Comparison of ENCODE assay signal across 16 mouse cellular contexts in genomic region chr11:113883031-113883430, GRCm38 (mm10).
DNase-seq lines count a peak whose midpoint lies in the region; ATAC-seq and TF ChIP-seq lines count a peak whose summit lies in the region.
"Had no signal": no experiment of that assay in that cellular context is flagged by ENCODE, and none has a peak within 500 bp of the region (broad histone marks: within the 10 kb centered on the region; RNA-seq: fewer than 3 reads in every experiment).

No protein-coding gene starts in this region.

- H3K36me3 ChIP-seq in kidney, embryonic 16.5 days (ENCODE audit: insufficient read depth, low read length), result no peaks in the 10 kb centered on the region
- no peaks in the 10 kb centered on the region for H3K36me3 ChIP-seq in heart, adult 2 months (ENCODE audit: control insufficient read depth, insufficient read depth, low read length)
- H3K36me3 ChIP-seq in forebrain, embryonic 14.5 days (ENCODE audit: control insufficient read depth, insufficient read depth, low read length), result no peaks in the 10 kb centered on the region
- H3K36me3 ChIP-seq: hindbrain, embryonic 12.5 days had no signal

- no peak for TF ChIP-seq CTCF in heart, adult 2 months (IDR thresholded peaks at IDR 0.05)

- TF ChIP-seq EP300 in heart, adult 2 months (IDR thresholded peaks at IDR 0.05; ENCODE audit: insufficient read depth, low read depth, low read length), result no peak

- H3K4me2 ChIP-seq in kidney, embryonic 16.5 days (replicated peaks; ENCODE audit: low read depth, low read length), result no peak overlapping the region
- H3K4me2 ChIP-seq in forebrain, embryonic 14.5 days (ENCODE audit: low read length), result no peak overlapping the region
- H3K4me2 ChIP-seq: hindbrain, embryonic 12.5 days; limb, embryonic 15.5 days had no signal

- no peaks in the 10 kb centered on the region for H3K79me2 ChIP-seq in heart, adult 2 months (replicated peaks; ENCODE audit: control insufficient read depth, insufficient read depth, low read length)

- WGBS in kidney, embryonic 16.5 days, result 81% methylated on average over 8 of the region's 8 CpGs
- 71% methylated on average over 8 of the region's 8 CpGs for WGBS in heart, adult 2 months
- 63% methylated on average over 8 of the region's 8 CpGs for WGBS in forebrain, embryonic 14.5 days

- peaks cover 7% of the 10 kb centered on the region; the same call in 1 of the 2 replicates for H3K4me1 ChIP-seq in kidney, embryonic 16.5 days (ENCODE audit: insufficient read depth, low read length)
- no peaks in the 10 kb centered on the region for H3K4me1 ChIP-seq in heart, adult 2 months (ENCODE audit: control insufficient read depth, insufficient read depth, low read length)
- H3K4me1 ChIP-seq in forebrain, embryonic 14.5 days (ENCODE audit: control insufficient read depth, insufficient read depth, low read length), result no peaks in the 10 kb centered on the region
- H3K4me1 ChIP-seq: hindbrain, embryonic 12.5 days had no signal

- intact Hi-C loops in left cerebral cortex, postnatal 36 days (cut with DNase I), result loop anchor here (1.0 to 5.0 kb wide), 2 partner anchors 44 to 754 kb away; no protein-coding TSS in a partner anchor
- intact Hi-C loops in heart, adult 2 months (cut with DNase I), result no loop called here

- ATAC-seq in kidney, embryonic 16.5 days (ENCODE audit: low FRiP score, low TSS enrichment), result no peak
- ATAC-seq in forebrain, embryonic 14.5 days, result no peak

- no peak for TF ChIP-seq POLR2A in heart, adult 2 months (IDR thresholded peaks at IDR 0.05; ENCODE audit: insufficient read depth, low read depth, low read length)

- peak; percentile 81 for DNase-seq in right cerebral cortex, adult 18-20 months
- no peak for DNase-seq in right cerebral cortex, postnatal 4 days
- DNase-seq in layer of hippocampus, postnatal 36 days, result peak; percentile 38 to 47
- peak; percentile 72 to 78 for DNase-seq in left cerebral cortex, postnatal 36 days (ENCODE audit: low spot score in 2 of 2)
- DNase-seq in heart, adult 2 months, result no peak
- no peak for DNase-seq in forebrain, embryonic 14.5 days (ENCODE audit: low spot score)
- no peak for DNase-seq in kidney, adult 9 months
- DNase-seq: adrenal gland, postnatal 10 days; B cell, adult 2 months; cerebellum, adult 9-10 months; heart, postnatal 10 days; lung, adult 2 months; lung, postnatal 36 days had no signal

- H3K9ac ChIP-seq in kidney, embryonic 16.5 days (replicated peaks; ENCODE audit: low read length), result no peak overlapping the region
- no peak overlapping the region for H3K9ac ChIP-seq in heart, adult 2 months (ENCODE audit: low read depth, low read length)
- H3K9ac ChIP-seq in forebrain, embryonic 14.5 days (ENCODE audit: low read length), result no peak overlapping the region
- H3K9ac ChIP-seq: hindbrain, embryonic 12.5 days; limb, embryonic 15.5 days had no signal

- no peak overlapping the region for H3K4me3 ChIP-seq in kidney, embryonic 16.5 days (ENCODE audit: low read length)
- H3K4me3 ChIP-seq in heart, adult 2 months, result no peak overlapping the region
- H3K4me3 ChIP-seq in forebrain, embryonic 14.5 days (ENCODE audit: low read depth, low read length), result no peak overlapping the region
- H3K4me3 ChIP-seq: hindbrain, embryonic 12.5 days; limb, embryonic 15.5 days had no signal

- H3K27ac ChIP-seq in kidney, embryonic 16.5 days (ENCODE audit: low read length), result no peak overlapping the region
- no peak overlapping the region for H3K27ac ChIP-seq in heart, adult 2 months
- H3K27ac ChIP-seq in forebrain, embryonic 14.5 days (ENCODE audit: low read depth, low read length), result no peak overlapping the region
- H3K27ac ChIP-seq: hindbrain, embryonic 12.5 days; limb, embryonic 15.5 days had no signal

- H3K27me3 ChIP-seq in kidney, embryonic 16.5 days (ENCODE audit: insufficient read depth, low read length), result no peaks in the 10 kb centered on the region
- no peaks in the 10 kb centered on the region; the same call in 1 of the 2 replicates for H3K27me3 ChIP-seq in heart, adult 2 months (ENCODE audit: control insufficient read depth, insufficient read depth, low read length)
- H3K27me3 ChIP-seq in forebrain, embryonic 14.5 days (replicated peaks; ENCODE audit: control insufficient read depth, insufficient read depth, low read length), result no peaks in the 10 kb centered on the region
- H3K27me3 ChIP-seq: hindbrain, embryonic 12.5 days; limb, embryonic 15.5 days had no signal

- no peaks in the 10 kb centered on the region for H3K9me3 ChIP-seq in kidney, embryonic 16.5 days (ENCODE audit: low read length)
- H3K9me3 ChIP-seq in forebrain, embryonic 14.5 days (replicated peaks; ENCODE audit: control insufficient read depth, low read length), result no peaks in the 10 kb centered on the region
- H3K9me3 ChIP-seq: hindbrain, embryonic 12.5 days; limb, embryonic 15.5 days had no signal

Comparison
In these comparisons a context has a peak if more than half of its experiments do, and no peak if none do; other contexts are left out.
1. DNase-seq: peak in right cerebral cortex, adult 18-20 months (single experiment), layer of hippocampus, postnatal 36 days (2 of 2) and left cerebral cortex, postnatal 36 days (2 of 2); none in right cerebral cortex, postnatal 4 days (single experiment), heart, adult 2 months (0 of 2), forebrain, embryonic 14.5 days (single experiment) and kidney, adult 9 months (single experiment).